Mouse (Mus musculus) bone marrow, adult 2 months (tissue): Measurements from ENCODE around the gene Trim69.

ENCODE experiments used
- CTCF ChIP-seq: fragments of 200-500 bp; IDR thresholded peaks from 2 replicates; pipeline ENCODE4 v1.5.1; 2011; ENCODE audit warnings: low read length, control low read depth; ENCODE audit not compliant: control insufficient read depth, insufficient read depth
- POLR2A ChIP-seq: fragments of 200-500 bp; IDR thresholded peaks from 2 replicates; pipeline ENCODE4 v1.6.1; 2011; ENCODE audit warnings: low read depth, mild to moderate bottlenecking, control low read depth, low read length, borderline replicate concordance; ENCODE audit not compliant: control insufficient read depth

DNA sequence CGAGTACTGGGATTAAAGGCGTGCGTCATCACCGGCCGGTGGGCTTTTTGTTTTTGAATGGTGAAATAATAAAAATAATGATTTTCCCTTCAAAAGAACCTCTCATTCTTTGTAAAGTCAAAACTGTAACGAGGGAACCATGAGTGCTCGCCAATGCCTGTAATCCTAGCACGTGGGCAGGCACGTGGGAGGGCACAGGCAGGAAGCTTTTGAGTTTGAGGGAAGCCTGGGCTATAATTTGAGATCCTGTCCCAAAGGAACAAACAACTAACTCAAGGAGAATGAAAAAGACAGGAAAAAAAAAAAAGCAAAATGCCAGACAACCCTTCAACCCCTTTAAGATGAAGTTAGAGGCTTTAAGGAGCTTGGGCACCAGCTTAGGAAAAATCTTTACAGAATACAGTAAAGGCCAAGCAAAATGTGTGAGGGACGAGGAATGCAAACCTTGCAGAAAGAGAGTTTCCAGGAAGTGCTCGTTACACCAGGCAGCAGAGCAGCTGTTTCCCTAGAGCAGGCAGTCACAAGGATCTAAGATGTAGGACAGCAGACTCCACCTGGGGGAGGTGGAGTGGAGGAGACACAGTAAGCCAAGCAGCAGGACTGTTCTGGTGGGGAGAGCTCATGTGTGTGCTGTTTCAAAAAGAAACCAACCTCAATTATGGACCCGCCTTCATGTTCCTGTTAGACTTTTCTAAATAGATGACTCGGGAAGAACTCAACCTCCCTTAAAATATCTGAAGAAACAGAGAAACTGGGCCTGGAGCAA lies 3.1 kb downstream of the Trim69 start:
- TF ChIP-seq POLR2A: no peak
- no peak for TF ChIP-seq CTCF
